Mouse (Mus musculus) fat pad, adult 2 months (tissue): ENCODE measurements around the gene F8.
"Not testable (repeated sequence)": the region's sequence is repeated elsewhere in the genome, so short reads cannot be mapped to it uniquely, and the experiment has no call there.

Source experiments
- DNase-seq: peaks from one replicate; pipeline ENCODE4 v3.0.0-alpha.2; 2011; ENCODE audit warnings: low read depth, low spot score; ENCODE audit errors: extremely low read depth

The F8 gene

DNA sequence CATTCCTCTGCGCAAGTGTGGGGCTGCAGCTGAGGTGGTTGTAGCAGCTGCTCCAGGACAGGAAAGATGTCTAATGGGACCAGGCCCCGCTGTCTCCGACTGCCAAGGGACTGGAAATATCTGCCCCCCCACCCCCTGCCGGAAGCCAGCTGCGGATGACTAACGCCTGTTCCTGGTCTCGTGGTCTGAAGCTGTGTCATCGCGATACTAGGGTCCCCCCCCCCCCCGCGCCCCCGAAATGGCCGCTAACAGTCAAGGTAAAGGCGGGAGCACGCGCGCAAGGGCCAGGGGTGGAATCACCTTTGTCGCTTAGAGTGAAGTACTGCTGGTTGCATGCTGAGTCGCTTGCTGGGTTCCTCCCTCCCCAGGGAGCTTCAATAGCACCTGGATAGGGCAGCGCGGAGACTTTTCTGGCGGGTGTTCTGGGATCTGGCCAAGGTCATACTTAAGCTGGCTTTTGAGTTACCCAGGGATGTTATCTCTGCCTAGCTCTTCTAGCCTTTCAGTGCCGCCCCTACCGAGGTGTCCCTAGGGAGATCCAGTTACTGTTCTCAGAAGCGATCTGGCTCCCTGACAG lies at the start of gene F8, which contains the start of gene Fundc2:
TSS of gene F8 (minus strand) at position 421 of the 577 bp plus-strand sequence.
TSS of gene Fundc2 (plus strand) at position 205 of the 577 bp plus-strand sequence.
- no peak for DNase-seq

DNA sequence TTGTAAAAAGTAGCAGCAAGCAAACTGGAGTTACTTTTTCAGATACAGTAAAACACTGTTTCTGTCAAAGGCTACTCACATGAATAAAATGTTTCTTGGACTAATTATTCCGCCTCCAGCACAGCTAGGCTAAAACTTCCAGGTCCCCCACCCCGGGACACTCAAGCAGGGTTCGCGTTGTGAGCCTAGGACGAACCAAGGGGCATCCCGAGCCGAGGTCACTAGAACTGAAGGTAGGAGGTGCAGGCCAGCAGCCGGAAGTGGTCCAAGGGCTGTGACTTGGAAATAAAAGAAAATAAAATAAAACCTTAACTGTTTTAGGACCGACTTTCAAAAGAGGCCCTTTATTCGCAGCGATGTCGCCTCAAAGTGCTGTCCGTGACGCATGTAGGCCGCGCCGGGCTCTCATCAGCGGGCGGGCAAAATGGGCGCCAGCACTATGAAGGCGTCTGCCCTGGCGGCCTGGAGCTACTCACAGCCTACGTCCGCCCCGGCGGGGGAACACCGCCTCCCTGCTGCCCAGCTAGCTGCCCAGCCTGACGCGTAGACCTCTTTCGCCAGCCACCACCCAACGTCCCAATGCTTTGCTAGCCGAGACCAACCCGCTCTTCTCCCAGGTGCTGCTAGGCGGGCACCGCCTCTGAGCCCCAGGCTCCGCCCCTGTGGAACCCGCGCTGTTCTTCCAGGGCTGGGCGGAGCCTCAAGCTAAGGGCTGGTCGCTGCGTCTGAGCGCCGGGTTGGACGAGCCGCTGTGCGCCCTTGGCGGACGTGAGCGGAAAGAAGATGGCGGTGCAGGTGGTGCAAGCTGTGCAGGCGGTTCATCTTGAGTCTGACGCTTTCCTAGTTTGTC lies 33.7 kb upstream of the F8 start, which contains the start of the genes Cmc4, Mtcp1 and Brcc3:
TSS of gene Cmc4 (minus strand) at position 649 of the 850 bp plus-strand sequence.
TSS of gene Mtcp1 (minus strand) at position 653 of the 850 bp plus-strand sequence.
TSS of gene Brcc3 (plus strand) at position 693 of the 850 bp plus-strand sequence.
- peak; percentile 25 for DNase-seq

DNA sequence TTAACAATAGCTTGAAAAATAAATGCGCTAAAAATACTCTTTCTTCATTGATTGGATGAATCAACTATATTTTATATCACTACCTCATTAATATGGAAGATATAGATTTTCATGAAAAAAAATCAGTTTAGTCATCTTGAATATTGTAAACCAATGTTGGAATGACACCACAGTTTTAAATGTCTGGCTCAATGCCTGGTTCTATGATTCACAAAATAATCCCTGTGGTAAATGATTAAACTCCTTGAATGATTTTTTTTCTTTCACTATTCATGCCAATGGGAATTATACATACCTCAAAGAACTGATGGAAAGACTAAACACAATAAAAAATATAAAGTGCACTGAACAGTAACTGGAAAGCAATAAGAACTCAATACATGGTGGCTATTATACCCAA lies 27.3 kb upstream of the F8 start:
- no peak for DNase-seq

DNA sequence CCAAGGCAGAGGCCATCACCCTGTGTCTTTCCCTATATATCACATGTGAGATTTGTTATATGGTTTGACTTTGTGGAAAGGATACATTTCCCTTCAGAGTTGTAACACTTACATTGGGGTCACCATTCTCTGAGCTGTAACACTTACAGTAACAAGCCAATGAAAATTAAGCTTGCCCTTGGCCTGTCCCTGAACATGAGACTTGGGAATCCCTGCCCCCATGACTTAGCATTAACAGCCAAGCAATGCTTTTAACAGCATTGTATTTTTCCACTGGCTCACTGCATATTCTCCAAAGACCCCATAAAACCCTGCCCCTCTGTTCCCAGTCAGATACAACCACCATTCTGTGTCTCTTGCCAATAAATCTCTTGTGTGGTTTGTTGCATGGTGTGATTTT lies 20.9 kb upstream of the F8 start:
- DNase-seq = no peak

DNA sequence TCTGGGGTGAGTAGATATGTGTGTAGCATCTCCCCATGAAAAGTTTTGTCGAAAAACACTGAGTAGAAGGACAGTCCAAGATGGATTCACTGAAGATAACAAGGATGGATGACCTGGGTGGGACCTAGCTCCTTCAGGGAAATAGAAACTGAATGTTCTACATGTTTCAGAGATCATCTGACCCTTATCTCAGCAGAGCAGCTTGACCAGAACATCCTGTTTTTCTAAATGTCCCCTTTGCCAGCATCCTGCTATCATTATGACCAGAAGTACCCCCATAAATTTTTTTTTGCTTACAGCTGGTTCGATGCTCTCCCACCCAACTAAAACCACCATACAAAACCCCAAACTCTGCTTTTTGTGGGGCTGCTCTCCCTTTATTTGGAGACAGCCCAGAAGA lies 20.3 kb upstream of the F8 start:
- DNase-seq = no peak

DNA sequence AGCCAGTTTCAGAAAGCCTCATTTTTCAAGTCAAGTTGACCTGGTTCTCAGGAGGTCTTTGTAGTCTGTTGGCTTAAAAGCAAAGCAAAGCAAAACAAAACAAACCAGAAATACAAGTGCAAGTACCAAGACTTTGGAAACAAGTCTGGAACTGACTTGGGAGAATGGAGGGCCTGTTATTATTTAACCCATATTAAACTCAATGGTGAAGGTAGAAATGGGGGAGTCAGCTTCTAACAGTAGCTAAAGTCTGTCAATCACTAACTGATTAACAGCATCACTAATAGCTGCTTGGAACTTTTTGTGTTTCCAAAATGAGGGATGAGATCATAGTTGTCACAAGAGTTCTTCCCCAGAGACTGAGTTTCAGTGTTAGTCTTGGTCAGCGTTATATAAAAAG lies 17.1 kb upstream of the F8 start:
- no peak for DNase-seq

DNA sequence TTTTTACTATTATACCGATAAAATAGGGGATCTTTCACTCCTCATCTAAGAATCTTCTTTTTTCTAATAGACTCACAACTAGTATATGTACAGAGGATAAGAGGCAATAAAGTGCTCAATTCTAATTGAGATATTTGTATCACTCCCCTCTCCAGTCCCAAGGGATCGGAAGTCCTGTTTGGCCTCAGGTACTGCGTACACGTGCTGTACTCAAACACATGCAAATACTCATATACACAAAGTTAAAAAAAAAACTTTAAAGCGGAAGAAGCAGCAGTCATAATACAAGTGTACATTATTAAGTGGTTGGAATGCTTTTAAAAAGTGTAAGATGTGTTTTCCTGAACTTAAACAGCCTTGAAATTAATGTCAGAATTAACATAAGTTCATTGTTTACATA lies 716 bp downstream of the F8 start:
- no peak for DNase-seq

DNA sequence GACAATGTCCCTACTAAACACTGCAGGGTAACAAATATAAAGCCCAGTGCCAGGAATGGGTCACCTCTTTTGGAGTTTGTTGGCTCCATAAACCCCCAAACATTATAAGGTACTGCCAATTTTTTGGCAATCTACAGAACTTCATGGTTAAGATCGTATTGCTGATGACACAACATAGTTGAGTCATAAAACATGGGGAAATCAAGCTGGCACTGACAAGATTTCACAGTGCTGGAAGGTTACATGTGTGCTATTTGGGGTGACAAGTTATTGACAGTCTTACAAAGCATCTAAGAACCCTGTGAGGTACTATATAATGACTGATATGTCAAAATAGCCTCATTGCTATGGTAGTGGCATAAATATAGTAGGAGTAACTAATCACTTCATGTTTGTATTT lies 1.2 kb downstream of the F8 start:
- no peak for DNase-seq

DNA sequence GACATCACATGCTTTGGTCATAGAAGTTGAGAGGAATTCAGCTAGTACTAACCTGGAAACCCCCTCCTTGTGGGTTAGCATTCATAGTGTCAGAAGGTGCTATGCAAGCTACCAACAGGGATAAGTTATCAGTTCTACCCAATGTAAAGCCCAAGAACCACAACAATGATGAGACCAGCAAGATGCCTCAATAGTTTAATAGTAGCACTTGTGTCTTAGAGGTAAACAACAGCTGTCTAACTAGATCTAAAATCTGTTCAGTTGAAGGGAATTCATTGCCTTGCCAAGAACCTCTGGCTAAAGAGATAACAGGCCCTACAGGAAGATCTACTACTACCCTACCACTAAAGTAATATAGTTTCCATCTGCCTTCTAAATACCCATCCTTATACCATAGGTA lies 5.6 kb downstream of the F8 start:
- DNase-seq = no peak

DNA sequence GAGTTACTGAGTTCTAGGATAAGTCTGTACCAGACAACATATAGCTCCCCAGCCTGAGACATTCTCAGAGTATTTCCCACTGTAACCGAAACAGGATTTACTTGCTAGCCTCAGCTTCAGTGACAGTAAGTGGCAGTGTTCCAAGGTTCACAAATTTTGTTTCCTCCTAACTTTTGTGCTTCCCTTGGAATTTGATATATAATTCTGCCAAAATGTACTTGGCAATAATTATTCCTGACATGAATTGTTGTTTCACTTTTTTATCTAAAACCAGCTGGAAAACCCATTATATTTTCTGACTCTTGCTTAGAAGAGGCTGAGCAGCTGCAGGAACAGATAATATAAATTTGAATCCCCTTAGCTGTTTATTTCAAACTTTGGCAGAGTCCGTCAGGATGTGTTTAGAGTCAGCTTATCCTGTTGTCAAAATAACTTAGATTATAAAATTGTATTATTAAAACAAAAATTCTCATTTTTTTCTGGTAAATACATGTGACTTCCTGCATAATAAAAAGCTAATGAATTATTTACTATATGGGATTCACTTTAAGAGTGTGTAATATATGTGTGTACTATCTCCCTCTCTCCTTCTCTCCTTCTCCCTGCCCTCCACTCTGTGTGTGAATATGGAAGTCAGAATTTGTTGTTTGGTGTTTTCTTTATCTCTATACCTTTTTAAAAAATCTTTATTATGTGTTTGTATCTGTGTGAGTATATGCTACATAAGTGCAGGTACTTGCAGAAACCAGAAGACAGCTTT lies 9.6 kb downstream of the F8 start:
- no peak for DNase-seq

DNA sequence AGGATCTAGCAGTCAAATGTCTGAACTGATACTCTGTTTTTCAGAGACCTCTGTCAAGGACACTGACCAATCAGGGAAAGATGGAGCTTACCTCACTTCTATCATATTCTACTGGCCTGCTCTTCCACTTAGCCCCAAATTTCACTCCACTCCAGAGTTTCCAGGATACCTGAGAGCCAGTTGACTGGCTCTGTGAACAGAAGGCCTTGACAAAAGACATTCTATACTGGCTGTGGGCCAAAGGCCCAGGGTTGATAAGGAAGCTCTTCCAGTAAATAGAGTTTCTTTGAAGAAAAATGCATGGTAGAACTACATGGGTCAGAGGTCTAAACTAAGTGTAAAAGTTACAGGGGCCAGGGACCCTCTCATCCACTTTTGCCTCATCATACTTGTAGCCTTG lies 12.2 kb downstream of the F8 start:
- no peak for DNase-seq

DNA sequence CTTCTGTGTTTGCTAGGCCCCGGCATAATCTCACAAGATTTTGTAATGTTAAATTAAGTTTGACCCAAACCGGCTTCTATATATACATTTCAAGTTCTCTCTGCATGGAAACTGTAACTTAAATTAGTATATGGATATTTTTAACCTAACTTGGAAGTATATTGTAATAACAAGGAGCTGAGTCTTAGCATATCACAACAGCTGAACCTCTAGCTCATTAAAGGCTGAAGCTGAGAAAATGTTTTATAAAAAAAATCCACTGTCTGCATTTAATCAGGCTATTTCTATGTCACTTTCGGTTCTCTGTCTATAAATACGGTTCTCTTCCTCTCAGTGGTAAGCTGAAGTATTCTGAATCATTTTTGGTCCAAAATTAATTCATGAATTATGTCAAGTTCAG lies 58.9 kb downstream of the F8 start:
- DNase-seq = no peak

DNA sequence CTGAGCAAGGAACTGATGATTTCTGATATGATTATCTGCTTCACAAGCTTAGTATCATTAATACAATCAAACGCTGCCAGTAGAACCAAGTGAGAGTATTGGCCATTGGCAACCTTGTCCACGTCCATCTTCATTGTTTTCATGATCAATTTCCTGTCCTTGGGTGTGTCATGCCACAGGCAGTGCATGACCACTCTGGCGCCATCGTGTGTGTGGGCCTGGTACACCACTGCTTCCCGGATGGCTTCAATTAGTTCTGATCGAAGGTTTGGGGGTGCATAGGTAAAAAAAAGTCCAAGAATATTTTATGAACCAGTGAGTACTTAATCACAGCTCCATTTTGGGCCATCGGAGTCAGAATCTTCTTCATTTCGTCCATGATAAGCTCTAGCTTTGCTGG lies 110.7 kb downstream of the F8 start:
- no peak for DNase-seq

DNA sequence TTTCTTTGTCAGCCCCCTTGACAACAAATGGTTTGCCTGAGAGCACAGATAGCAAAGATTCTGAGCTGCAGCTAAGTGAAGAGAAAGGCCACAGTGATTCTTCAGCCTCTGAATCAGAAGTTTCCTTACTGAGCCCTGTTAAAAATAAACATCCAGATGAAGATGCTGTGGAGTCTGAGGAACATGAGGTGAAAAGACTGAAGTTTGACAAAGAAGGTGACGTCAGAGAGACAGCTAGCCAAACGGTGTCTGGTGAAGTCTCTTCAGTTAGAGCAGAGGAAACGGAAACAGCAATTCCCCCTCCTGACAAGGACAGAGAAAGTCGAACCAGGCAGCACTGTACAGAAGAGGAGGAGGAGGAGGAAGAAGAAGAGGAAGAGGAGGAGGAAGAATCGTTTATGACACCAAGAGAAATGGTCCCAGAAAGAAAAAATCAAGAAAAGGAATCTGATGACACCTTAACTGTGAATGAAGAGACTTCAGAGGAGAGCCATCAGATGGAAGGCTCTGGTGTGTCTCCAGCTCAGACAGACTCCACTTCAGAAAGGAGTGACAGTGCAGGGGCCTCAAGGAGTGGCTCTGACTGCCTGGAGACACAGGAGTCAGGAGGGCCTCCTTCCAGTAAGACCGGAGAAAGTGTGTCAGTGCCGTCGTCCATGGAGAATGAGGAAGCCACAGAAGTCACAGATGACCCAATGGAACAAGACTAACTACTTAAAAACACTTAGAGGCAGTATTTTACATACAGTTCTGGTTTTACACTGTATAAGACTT lies 148.6 kb downstream of the F8 start:
- not testable (repeated sequence) for DNase-seq

DNA sequence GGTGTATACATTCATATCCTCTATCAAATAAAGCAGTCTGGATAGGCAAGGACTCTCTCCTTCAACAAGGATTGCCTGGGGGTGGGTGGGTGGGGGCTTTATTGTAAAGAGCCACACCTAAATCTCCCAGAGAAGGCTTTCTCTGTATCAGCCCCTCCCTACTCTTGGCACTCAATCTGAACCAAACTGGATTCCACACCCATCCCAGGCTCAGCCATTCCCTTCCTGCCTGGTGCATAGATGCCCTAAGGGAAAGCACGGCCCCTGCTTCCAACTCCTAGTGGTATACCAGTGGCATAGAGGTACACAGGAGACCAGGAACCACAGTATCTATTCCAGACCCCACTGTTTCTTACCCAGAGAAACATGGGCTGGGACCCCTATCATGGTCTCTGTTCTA lies 151.0 kb downstream of the F8 start:
- DNase-seq = no peak

DNA sequence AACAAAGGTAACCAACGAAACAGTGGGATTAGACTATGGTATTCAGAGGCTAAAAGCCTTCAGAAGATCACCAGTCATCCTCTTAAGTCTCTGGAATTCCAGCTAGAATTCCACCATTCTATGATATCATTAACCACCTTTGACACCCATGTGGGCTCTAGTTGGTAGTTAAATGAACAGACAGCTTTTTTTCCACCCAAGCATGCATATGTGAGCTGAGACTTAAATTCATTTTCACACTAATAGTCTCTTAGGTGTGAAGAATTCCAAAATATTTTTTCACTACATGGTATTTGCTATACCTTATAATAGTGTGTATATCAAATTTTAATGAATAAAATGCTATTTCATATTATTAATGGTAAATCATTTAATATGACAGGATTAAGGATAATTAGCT lies 218.7 kb downstream of the F8 start, which contains the start of gene Smim9:
TSS of gene Smim9 (minus strand) at position 101 of the 400 bp plus-strand sequence.
- no peak for DNase-seq

DNA sequence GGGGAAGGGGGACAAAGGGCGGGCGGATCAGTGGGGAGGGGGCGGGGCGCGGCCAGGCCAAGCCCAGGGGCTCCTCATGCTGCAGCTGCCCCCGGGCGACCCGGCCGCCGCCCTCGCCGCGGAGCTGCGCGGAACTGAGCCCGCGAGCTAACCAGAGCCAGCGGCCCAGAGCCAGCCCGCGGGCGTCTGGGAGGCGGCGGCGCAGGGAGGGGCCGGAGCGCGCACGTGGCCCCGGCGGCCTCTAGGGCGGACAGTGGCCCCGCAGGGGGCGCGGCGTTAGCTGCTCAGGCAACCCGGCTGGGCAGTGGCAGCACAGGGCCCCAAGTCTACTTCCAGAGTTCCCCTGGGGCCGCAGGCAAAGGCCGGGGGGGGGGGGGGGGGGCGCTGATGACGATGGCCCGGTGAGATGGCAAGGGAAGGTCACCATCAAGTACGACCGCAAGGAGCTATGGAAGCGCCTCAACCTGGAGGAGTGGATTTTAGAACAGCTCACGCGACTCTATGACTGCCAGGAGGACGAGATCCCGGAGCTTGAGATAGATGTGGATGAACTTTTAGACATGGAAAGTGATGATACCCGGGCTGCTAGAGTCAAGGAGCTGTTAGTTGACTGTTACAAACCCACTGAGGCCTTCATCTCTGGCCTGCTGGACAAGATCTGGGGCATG lies 226.7 kb downstream of the F8 start:
- no peak for DNase-seq

DNA sequence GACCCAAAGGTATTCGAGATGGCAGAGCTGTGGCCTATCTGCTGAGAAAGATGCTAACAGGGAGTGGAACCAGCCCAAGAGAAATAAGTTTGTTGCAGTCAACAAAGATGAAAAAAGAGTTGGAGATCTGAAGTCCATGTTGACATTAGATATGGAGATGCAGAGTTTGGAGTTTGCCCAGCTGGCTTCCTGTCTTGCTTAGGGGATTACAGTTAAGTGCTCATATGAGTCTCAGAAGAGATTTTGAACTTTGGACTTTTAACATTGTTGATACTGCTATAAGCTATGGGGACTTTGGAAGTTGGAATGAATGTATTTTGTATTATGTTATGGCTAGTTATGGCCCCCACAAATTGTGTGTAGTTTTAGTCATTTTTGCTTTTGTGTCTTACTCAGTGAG lies 230.2 kb downstream of the F8 start:
- no peak for DNase-seq

DNA sequence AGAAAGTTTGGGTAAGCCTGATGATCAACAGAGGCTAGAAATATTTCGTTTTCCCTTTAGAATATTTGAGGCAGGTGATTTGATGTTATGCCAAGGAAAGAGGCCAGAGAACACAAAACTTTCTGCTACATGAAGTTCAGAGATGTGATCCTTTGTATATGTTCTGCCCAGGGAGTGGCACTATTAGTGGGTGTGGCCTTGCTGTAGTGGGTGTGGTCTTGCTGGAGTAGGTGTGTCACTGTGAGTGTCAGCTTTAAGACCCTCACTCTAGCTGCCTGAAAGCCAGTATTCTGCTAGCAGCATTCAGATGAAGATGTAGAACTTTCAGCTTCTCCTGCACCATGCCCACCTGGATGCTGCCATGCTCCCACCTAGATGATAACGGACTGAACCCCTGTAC lies 232.1 kb downstream of the F8 start:
- DNase-seq = no peak

DNA sequence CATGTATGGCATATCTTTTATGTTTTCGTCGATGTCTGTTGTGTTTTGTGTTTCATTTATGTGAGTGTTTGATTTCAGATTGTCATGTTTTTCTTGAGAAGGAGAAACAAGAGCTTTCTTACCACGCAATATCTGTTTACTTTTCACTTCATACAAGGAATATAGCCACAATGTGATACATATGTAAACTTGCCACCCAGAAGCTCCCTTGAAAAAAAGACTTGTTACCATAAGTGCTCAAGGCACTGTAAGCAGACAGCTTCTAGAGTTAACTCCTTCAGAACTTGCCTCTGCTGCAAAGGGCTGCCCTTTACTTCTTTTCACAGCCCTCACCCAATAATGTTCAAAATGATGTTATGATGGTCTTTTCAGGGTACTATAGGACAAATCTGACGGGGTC lies 234.0 kb downstream of the F8 start:
- DNase-seq = no peak
